Mouse (Mus musculus) heart, postnatal 0 days (tissue): Measurements from ENCODE around the gene Tbc1d10c. TPM values are rescaled to one million over a fixed set of nuclear protein-coding genes. Genes with fewer than 3 reads are reported as not detected.

Experiments
- ATAC-seq: fragments of 200-750 bp; cut with Nextera tagmentation; 2 replicates; pipeline ENCODE4 v1.8.0; 2017; ENCODE audit warnings: low read depth, moderate number of reproducible peaks, moderate library complexity; ENCODE audit not compliant: insufficient read depth
- DNase-seq: peaks from one replicate; pipeline ENCODE4 v3.0.0-alpha.2; 2016; ENCODE audit warnings: low spot score
- H3K27ac ChIP-seq: fragments of 300-500 bp; sonication (generic); 2 replicates; pipeline ENCODE4 v1.5.1; 2014; ENCODE audit warnings: low read depth, mild to moderate bottlenecking
- H3K27me3 ChIP-seq: fragments of 300-500 bp; sonication (generic); 2 replicates; pipeline ENCODE4 v1.6.1; 2014; ENCODE audit warnings: low read length, mixed read lengths; ENCODE audit not compliant: control insufficient read depth, insufficient read depth
- H3K36me3 ChIP-seq: fragments of 300-500 bp; sonication (generic); replicated peaks from 2 replicates; pipeline ENCODE4 v1.6.1; 2014; ENCODE audit warnings: low read length, mixed read lengths; ENCODE audit not compliant: control insufficient read depth, insufficient read depth
- H3K4me1 ChIP-seq: fragments of 300-500 bp; sonication (generic); 2 replicates; pipeline ENCODE4 v1.6.1; 2014; ENCODE audit warnings: antibody characterized with exemption; ENCODE audit not compliant: control insufficient read depth, insufficient read depth
- H3K4me2 ChIP-seq: fragments of 300-500 bp; sonication (generic); 2 replicates; pipeline ENCODE4 v1.6.1; 2014; ENCODE audit warnings: low read depth, mild to moderate bottlenecking, low read length, moderate library complexity
- H3K4me3 ChIP-seq: fragments of 300-500 bp; sonication (generic); 2 replicates; pipeline ENCODE4 v1.5.1; 2014; ENCODE audit warnings: low read depth, low read length
- H3K9ac ChIP-seq: fragments of 300-500 bp; sonication (generic); replicated peaks from 2 replicates; pipeline ENCODE4 v1.6.1; 2014; ENCODE audit warnings: low read depth, low read length, mixed read lengths
- H3K9me3 ChIP-seq: fragments of 300-500 bp; sonication (generic); replicated peaks from 2 replicates; pipeline ENCODE4 v1.6.1; 2016; ENCODE audit warnings: low read length; ENCODE audit not compliant: control insufficient read depth
- CTCF ChIP-seq: IDR thresholded peaks from 2 replicates; pipeline ENCODE4 v1.5.1; 2016; ENCODE audit warnings: antibody characterized with exemption, control low read depth, low read depth
- EP300 ChIP-seq: IDR thresholded peaks from 2 replicates; pipeline ENCODE4 v1.6.1; 2016; ENCODE audit warnings: antibody characterized with exemption, low read depth
- WGBS: fragments of 180-500 bp; shearing (Covaris S2); extraction: QIAGEN DNeasy Blood & Tissue Kit; methylation state at CpG from one replicate; pipeline ENCODE4 v1.1.7; 2014; 5-methylcytosine and 5-hydroxymethylcytosine counted together
- polyA plus RNA-seq: library from polyadenylated mRNA; unstranded; fragments of >200 nt; fragmentation: Nextera tagmentation; extraction: Ambion mirVana; gene quantifications from 2 replicates; pipeline ENCODE4 v1.2.1, GENCODE M21; 2015
- total RNA-seq: library from RNA; depleted of rRNA; stranded (reverse); fragments of >200 nt; gene quantifications from 2 replicates; pipeline ENCODE4 v1.2.3, GENCODE M21; 2014; ENCODE audit warnings: low replicate concordance

The Tbc1d10c gene
- total and polyA plus RNA-seq, 2 experiments from 2014 or later: 2.7 TPM; not detected in 1

GRCm38 (mm10) chr19:4218784-4219183 is 27.7 kb upstream of the Tbc1d10c start:
- H3K9ac ChIP-seq: no peak overlapping the region
- H3K36me3 ChIP-seq: no peaks in the 10 kb centered on the region
- ATAC-seq (no peak), DNase-seq (no peak)
- peaks cover 21% of the 10 kb centered on the region for H3K27me3 ChIP-seq
- no peak overlapping the region for H3K4me3 ChIP-seq
- 69% methylated on average over 1 of the region's 1 CpGs for WGBS
- no peak overlapping the region for H3K27ac ChIP-seq
- H3K4me2 ChIP-seq: no peak overlapping the region
- TF ChIP-seq EP300 (no peak), CTCF (no peak)
- peaks cover 29% of the 10 kb centered on the region for H3K4me1 ChIP-seq
- H3K9me3 ChIP-seq: no peaks in the 10 kb centered on the region

- ATAC-seq (no peak), DNase-seq (no peak)
- WGBS: 88% methylated on average over 11 of the region's 11 CpGs
- Histone ChIP-seq H3K9ac (no peak overlapping the region), H3K4me2 (no peak overlapping the region), H3K27ac (no peak overlapping the region), H3K36me3 (no peaks in the 10 kb centered on the region), H3K4me1 (peaks cover 29% of the 10 kb centered on the region), H3K9me3 (no peaks in the 10 kb centered on the region), H3K4me3 (no peak overlapping the region), H3K27me3 (peaks cover 26% of the 10 kb centered on the region)
- no peak for TF ChIP-seq EP300
- TF ChIP-seq CTCF: no peak
Observed at GRCm38 (mm10) chr19:4218293-4218692, 27.2 kb upstream of the Tbc1d10c start.

GRCm38 (mm10) chr19:4217855-4218254 is 26.8 kb upstream of the Tbc1d10c start:
- no peak for ATAC-seq
- Histone ChIP-seq H3K9ac (no peak overlapping the region), H3K9me3 (no peaks in the 10 kb centered on the region), H3K4me2 (no peak overlapping the region), H3K36me3 (no peaks in the 10 kb centered on the region), H3K27ac (no peak overlapping the region), H3K4me3 (no peak overlapping the region), H3K4me1 (peaks cover 29% of the 10 kb centered on the region), H3K27me3 (peaks cover 30% of the 10 kb centered on the region)
- 49% methylated on average over 3 of the region's 3 CpGs for WGBS
- no peak for DNase-seq
- TF ChIP-seq EP300: no peak
- TF ChIP-seq CTCF: no peak

- Histone ChIP-seq H3K36me3 (no peaks in the 10 kb centered on the region), H3K27me3 (peaks cover 35% of the 10 kb centered on the region), H3K9me3 (no peaks in the 10 kb centered on the region), H3K4me1 (peaks cover 29% of the 10 kb centered on the region), H3K4me3 (no peak overlapping the region), H3K27ac (no peak overlapping the region), H3K4me2 (no peak overlapping the region), H3K9ac (no peak overlapping the region)
- no peak for DNase-seq
- no peak for ATAC-seq
- WGBS: 33% methylated on average over 5 of the region's 5 CpGs
- no peak for TF ChIP-seq EP300
- TF ChIP-seq CTCF: no peak
Observed at GRCm38 (mm10) chr19:4217140-4217539, 26.1 kb upstream of the Tbc1d10c start.

GRCm38 (mm10) chr19:4216041-4216685 is 25.1 kb upstream of the Tbc1d10c start:
- peak overlapping the region; percentile 40; the same call in 1 of the 2 replicates for H3K27ac ChIP-seq
- no peaks in the 10 kb centered on the region for H3K36me3 ChIP-seq
- DNase-seq: peak; percentile 74
- H3K9ac ChIP-seq: no peak overlapping the region
- H3K4me3 ChIP-seq: peak overlapping the region; percentile 9; the same call in 1 of the 2 replicates
- ATAC-seq: peak; percentile 45
- H3K9me3 ChIP-seq: no peaks in the 10 kb centered on the region
- 12% methylated on average over 14 of the region's 14 CpGs for WGBS
- H3K4me2 ChIP-seq: peak overlapping the region; percentile 87
- peaks cover 42% of the 10 kb centered on the region for H3K27me3 ChIP-seq
- peaks cover 28% of the 10 kb centered on the region for H3K4me1 ChIP-seq
- no peak for TF ChIP-seq EP300
- peak; percentile 50 for TF ChIP-seq CTCF

- ATAC-seq (no peak), DNase-seq (no peak)
- peak overlapping the region; percentile 87 for H3K4me2 ChIP-seq
- TF ChIP-seq CTCF (no peak), EP300 (no peak)
- H3K9ac ChIP-seq: peak overlapping the region; percentile 61
- H3K4me1 ChIP-seq: peaks cover 21% of the 10 kb centered on the region
- H3K36me3 ChIP-seq: no peaks in the 10 kb centered on the region
- WGBS: 4% methylated on average over 11 of the region's 21 CpGs
- no peaks in the 10 kb centered on the region for H3K9me3 ChIP-seq
- H3K27ac ChIP-seq: no peak overlapping the region
- H3K4me3 ChIP-seq: peak overlapping the region; percentile 61
- peaks cover 42% of the 10 kb centered on the region for H3K27me3 ChIP-seq
Observed at GRCm38 (mm10) chr19:4215451-4215840, 24.4 kb upstream of the Tbc1d10c start.
